Mouse (Mus musculus): ENCODE results near the gene Gm49388. TPM values are rescaled to one million over a fixed set of nuclear protein-coding genes. Genes with fewer than 3 reads are reported as not detected.
"Not testable (repeated sequence)": the region's sequence is repeated elsewhere in the genome, so short reads cannot be mapped to it uniquely, and the experiment has no call there.

Gm49388 gene
- polyA plus RNA-seq, 1 experiment: not detected

DNA sequence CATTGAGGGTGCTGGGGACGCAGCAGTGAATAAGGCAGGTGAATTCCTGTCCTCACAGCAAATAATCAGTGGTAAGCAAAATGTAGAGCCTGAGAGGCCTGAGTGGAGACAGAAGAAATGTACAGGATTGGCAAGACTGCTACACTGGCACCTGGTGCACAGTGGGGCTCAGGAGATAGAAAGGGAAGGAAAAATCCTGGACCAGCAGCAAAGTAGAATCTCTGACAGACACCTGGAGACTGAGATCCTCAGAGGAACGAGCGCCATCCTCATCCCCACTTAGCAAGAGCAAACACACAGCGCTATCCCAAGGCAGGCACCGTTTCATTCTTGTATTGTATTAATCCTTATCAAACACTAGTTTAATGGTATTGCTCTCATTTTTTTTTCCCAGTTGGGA lies 52.1 kb downstream of the Gm49388 start:
- Histone ChIP-seq H3K27me3 (ENCODE audit: control insufficient read depth, insufficient read depth, low read length, poor library complexity, severe bottlenecking) (no peaks in the 10 kb centered on the region), H3K27ac (ENCODE audit: insufficient read depth, low read length) (no peak overlapping the region), H3K4me3 (ENCODE audit: low read depth, low read length) (no peak overlapping the region), H3K4me1 (ENCODE audit: control insufficient read depth, insufficient read depth, low read length) (no peaks in the 10 kb centered on the region), H3K9ac (ENCODE audit: low read depth, poor library complexity, severe bottlenecking) (no peak overlapping the region), H3K9me3 (replicated peaks; ENCODE audit: control insufficient read depth, insufficient read depth, low read length, poor library complexity, severe bottlenecking) (no peaks in the 10 kb centered on the region), H3K36me3 (ENCODE audit: control insufficient read depth, insufficient read depth, low read length, poor library complexity, severe bottlenecking) (no peaks in the 10 kb centered on the region)
- TF ChIP-seq CTCF (IDR thresholded peaks at IDR 0.05; ENCODE audit: low read depth, low read length) (no peak), EP300 (IDR thresholded peaks at IDR 0.05; ENCODE audit: insufficient read depth, low read depth, low read length) (no peak), POLR2A (IDR thresholded peaks at IDR 0.05; ENCODE audit: insufficient read depth, low read length) (no peak)

- H3K9me3 ChIP-seq (replicated peaks; ENCODE audit: control insufficient read depth, insufficient read depth, low read length, poor library complexity, severe bottlenecking); H3K27me3 ChIP-seq (ENCODE audit: control insufficient read depth, insufficient read depth, low read length, poor library complexity, severe bottlenecking); H3K9ac ChIP-seq (ENCODE audit: low read depth, poor library complexity, severe bottlenecking); H3K36me3 ChIP-seq (ENCODE audit: control insufficient read depth, insufficient read depth, low read length, poor library complexity, severe bottlenecking); H3K4me1 ChIP-seq (ENCODE audit: control insufficient read depth, insufficient read depth, low read length); H3K27ac ChIP-seq (ENCODE audit: insufficient read depth, low read length); H3K4me3 ChIP-seq (ENCODE audit: low read depth, low read length): not testable (repeated sequence)
These were observed 52.5 kb downstream of the Gm49388 start for GRCm38 (mm10) chr7:127837878-127838277.

GRCm38 (mm10) chr7:127840031-127840430 lies 54.6 kb downstream of the Gm49388 start:
- H3K4me3 ChIP-seq (ENCODE audit: low read depth, low read length); H3K4me1 ChIP-seq (ENCODE audit: control insufficient read depth, insufficient read depth, low read length); H3K9ac ChIP-seq (ENCODE audit: low read depth, poor library complexity, severe bottlenecking): not testable (repeated sequence)

GRCm38 (mm10) chr7:127840886-127841285 lies 55.5 kb downstream of the Gm49388 start:
- peak overlapping the region; percentile 73 for H3K9ac ChIP-seq (ENCODE audit: low read depth, poor library complexity, severe bottlenecking)
- no peak for TF ChIP-seq EP300 (IDR thresholded peaks at IDR 0.05; ENCODE audit: insufficient read depth, low read depth, low read length)
- no peak for TF ChIP-seq POLR2A (IDR thresholded peaks at IDR 0.05; ENCODE audit: insufficient read depth, low read length)
- TF ChIP-seq CTCF (IDR thresholded peaks at IDR 0.05; ENCODE audit: low read depth, low read length): no peak
- no peaks in the 10 kb centered on the region for H3K27me3 ChIP-seq (ENCODE audit: control insufficient read depth, insufficient read depth, low read length, poor library complexity, severe bottlenecking)
- H3K4me3 ChIP-seq (ENCODE audit: low read depth, low read length): peak overlapping the region; percentile 63
- no peaks in the 10 kb centered on the region for H3K36me3 ChIP-seq (ENCODE audit: control insufficient read depth, insufficient read depth, low read length, poor library complexity, severe bottlenecking)
- peak overlapping the region; percentile 6; the same call in 1 of the 2 replicates for H3K27ac ChIP-seq (ENCODE audit: insufficient read depth, low read length)
- no peaks in the 10 kb centered on the region for H3K9me3 ChIP-seq (replicated peaks; ENCODE audit: control insufficient read depth, insufficient read depth, low read length, poor library complexity, severe bottlenecking)
- no peaks in the 10 kb centered on the region for H3K4me1 ChIP-seq (ENCODE audit: control insufficient read depth, insufficient read depth, low read length)

More at GRCm38 (mm10) chr7:127840031-127840430, 54.6 kb downstream of the Gm49388 start:
- H3K27ac ChIP-seq (ENCODE audit: insufficient read depth, low read length); H3K9me3 ChIP-seq (replicated peaks; ENCODE audit: control insufficient read depth, insufficient read depth, low read length, poor library complexity, severe bottlenecking); H3K36me3 ChIP-seq (ENCODE audit: control insufficient read depth, insufficient read depth, low read length, poor library complexity, severe bottlenecking); H3K27me3 ChIP-seq (ENCODE audit: control insufficient read depth, insufficient read depth, low read length, poor library complexity, severe bottlenecking): not testable (repeated sequence)

DNA sequence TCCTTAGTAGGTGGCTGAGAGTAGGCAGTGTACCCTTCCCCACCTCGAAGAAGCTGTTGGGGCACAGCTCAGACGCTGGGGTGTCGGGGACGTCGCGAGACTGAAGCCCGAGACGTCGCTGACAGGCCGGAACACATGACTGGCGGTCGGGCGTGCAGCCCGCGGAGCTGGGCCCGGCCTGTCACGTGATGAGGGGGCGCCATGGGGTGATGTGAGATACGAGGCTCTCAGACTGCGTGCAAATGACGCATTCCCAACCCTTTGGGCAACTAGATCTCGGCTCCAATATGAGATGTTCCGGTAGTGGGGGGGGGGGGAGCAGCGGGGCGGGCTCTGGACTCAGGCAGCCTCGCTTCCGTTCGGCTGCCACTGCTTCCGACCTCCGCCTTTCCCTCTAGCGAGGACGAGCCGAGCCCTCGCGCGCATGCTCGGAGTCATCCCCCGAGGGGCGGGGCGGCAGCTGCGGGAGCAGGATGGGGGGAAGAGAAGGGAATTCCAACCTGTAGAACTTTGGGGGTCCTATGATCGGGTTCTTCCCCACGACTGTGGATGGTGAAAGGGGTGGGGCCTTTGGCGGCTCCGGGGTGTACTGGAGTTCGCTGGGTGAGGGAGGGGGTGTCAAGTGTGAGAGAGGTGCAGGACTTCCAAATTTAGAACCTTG lies 56.1 kb downstream of the Gm49388 start:
- H3K36me3 ChIP-seq (ENCODE audit: control insufficient read depth, insufficient read depth, low read length, poor library complexity, severe bottlenecking): no peaks in the 10 kb centered on the region
- H3K27me3 ChIP-seq (ENCODE audit: control insufficient read depth, insufficient read depth, low read length, poor library complexity, severe bottlenecking): no peaks in the 10 kb centered on the region
- H3K9ac ChIP-seq (ENCODE audit: low read depth, poor library complexity, severe bottlenecking): peak overlapping the region; percentile 73
- peak overlapping the region; percentile 75 for H3K4me3 ChIP-seq (ENCODE audit: low read depth, low read length)
- H3K4me1 ChIP-seq (ENCODE audit: control insufficient read depth, insufficient read depth, low read length): no peaks in the 10 kb centered on the region
- no peaks in the 10 kb centered on the region for H3K9me3 ChIP-seq (replicated peaks; ENCODE audit: control insufficient read depth, insufficient read depth, low read length, poor library complexity, severe bottlenecking)
- TF ChIP-seq EP300 (IDR thresholded peaks at IDR 0.05; ENCODE audit: insufficient read depth, low read depth, low read length) (0 out of 2 replicates have a peak, but pooled peaks have one; percentile 38), POLR2A (IDR thresholded peaks at IDR 0.05; ENCODE audit: insufficient read depth, low read length) (no peak)
- H3K27ac ChIP-seq (ENCODE audit: insufficient read depth, low read length): peak overlapping the region; percentile 6

GRCm38 (mm10) chr7:127842001-127842718 lies 56.8 kb downstream of the Gm49388 start:
- H3K4me1 ChIP-seq (ENCODE audit: control insufficient read depth, insufficient read depth, low read length): no peaks in the 10 kb centered on the region
- peak overlapping the region; percentile 75 for H3K4me3 ChIP-seq (ENCODE audit: low read depth, low read length)
- TF ChIP-seq POLR2A (IDR thresholded peaks at IDR 0.05; ENCODE audit: insufficient read depth, low read length) (peak; percentile 55), EP300 (IDR thresholded peaks at IDR 0.05; ENCODE audit: insufficient read depth, low read depth, low read length) (no peak)
- peak overlapping the region; percentile 73 for H3K9ac ChIP-seq (ENCODE audit: low read depth, poor library complexity, severe bottlenecking)
- no peaks in the 10 kb centered on the region for H3K9me3 ChIP-seq (replicated peaks; ENCODE audit: control insufficient read depth, insufficient read depth, low read length, poor library complexity, severe bottlenecking)
- H3K27ac ChIP-seq (ENCODE audit: insufficient read depth, low read length): peak overlapping the region; percentile 5; the same call in 1 of the 2 replicates
- no peaks in the 10 kb centered on the region for H3K36me3 ChIP-seq (ENCODE audit: control insufficient read depth, insufficient read depth, low read length, poor library complexity, severe bottlenecking)
- H3K27me3 ChIP-seq (ENCODE audit: control insufficient read depth, insufficient read depth, low read length, poor library complexity, severe bottlenecking): no peaks in the 10 kb centered on the region
